Mouse (Mus musculus) forebrain, postnatal 0 days (tissue): ENCODE results near the gene Ndufaf5. TPM values are rescaled to one million over a fixed set of nuclear protein-coding genes. Genes with fewer than 3 reads are reported as not detected.
"Not testable (repeated sequence)": the region's sequence is repeated elsewhere in the genome, so short reads cannot be mapped to it uniquely, and the experiment has no call there.

Source experiments
- ATAC-seq: fragments of 200-750 bp; cut with Nextera tagmentation; 2 replicates; pipeline ENCODE4 v1.8.0; 2017; ENCODE audit warnings: mild to moderate bottlenecking, moderate library complexity
- DNase-seq: peaks from one replicate; pipeline ENCODE4 v3.0.0-alpha.2; 2015
- H3K27ac ChIP-seq: fragments of 300-500 bp; sonication (generic); 2 replicates; pipeline ENCODE4 v1.5.1; 2014; ENCODE audit warnings: low read depth, mild to moderate bottlenecking, antibody characterized with exemption, low read length, moderate library complexity, mixed read lengths
- H3K27me3 ChIP-seq: fragments of 300-500 bp; sonication (generic); 2 replicates; pipeline ENCODE4 v1.6.1; 2014; ENCODE audit warnings: mild to moderate bottlenecking, low read length, mixed read lengths; ENCODE audit not compliant: insufficient read depth
- H3K36me3 ChIP-seq: fragments of 300-500 bp; sonication (generic); 2 replicates; pipeline ENCODE4 v1.6.1; 2014; ENCODE audit warnings: mild to moderate bottlenecking, moderate library complexity; ENCODE audit not compliant: insufficient read depth
- H3K4me1 ChIP-seq: fragments of 300-500 bp; sonication (generic); 2 replicates; pipeline ENCODE4 v1.6.1; 2014; ENCODE audit warnings: antibody characterized with exemption; ENCODE audit not compliant: insufficient read depth
- H3K4me2 ChIP-seq: fragments of 300-500 bp; sonication (generic); 2 replicates; pipeline ENCODE4 v1.6.1; 2014; ENCODE audit warnings: low read depth, mild to moderate bottlenecking, moderate library complexity
- H3K4me3 ChIP-seq: fragments of 300-500 bp; sonication (generic); 2 replicates; pipeline ENCODE4 v1.5.1; 2014; ENCODE audit warnings: low read depth, low read length, mixed read lengths
- H3K9ac ChIP-seq: fragments of 300-500 bp; sonication (generic); 2 replicates; pipeline ENCODE4 v1.6.1; 2014; ENCODE audit warnings: mild to moderate bottlenecking
- H3K9me3 ChIP-seq: fragments of 300-500 bp; sonication (generic); 2 replicates; pipeline ENCODE4 v1.6.1; 2016; ENCODE audit warnings: low read length
- CTCF ChIP-seq: sonication (generic); IDR thresholded peaks from 2 replicates; pipeline ENCODE4 v1.5.1; 2016; ENCODE audit warnings: antibody characterized with exemption, control low read depth, low read depth
- WGBS: fragments of 180-500 bp; shearing (Covaris S2); extraction: QIAGEN DNeasy Blood & Tissue Kit; methylation state at CpG from one replicate; pipeline ENCODE4 v1.1.7; 2014; 5-methylcytosine and 5-hydroxymethylcytosine counted together
- polyA plus RNA-seq: library from polyadenylated mRNA; unstranded; fragments of >200 nt; fragmentation: Nextera tagmentation; extraction: Ambion mirVana; gene quantifications from 2 replicates; pipeline ENCODE4 v1.2.1, GENCODE M21; 2015
- total RNA-seq: library from RNA; depleted of rRNA; stranded (reverse); fragments of >200 nt; gene quantifications from 2 replicates; pipeline ENCODE4 v1.2.3, GENCODE M21; 2014; rRNA removed

Gene Ndufaf5
- total RNA-seq: 53.6 and 63.1 TPM in 2 replicates
- 54.6 and 65.3 TPM in 2 replicates for polyA plus RNA-seq

DNA sequence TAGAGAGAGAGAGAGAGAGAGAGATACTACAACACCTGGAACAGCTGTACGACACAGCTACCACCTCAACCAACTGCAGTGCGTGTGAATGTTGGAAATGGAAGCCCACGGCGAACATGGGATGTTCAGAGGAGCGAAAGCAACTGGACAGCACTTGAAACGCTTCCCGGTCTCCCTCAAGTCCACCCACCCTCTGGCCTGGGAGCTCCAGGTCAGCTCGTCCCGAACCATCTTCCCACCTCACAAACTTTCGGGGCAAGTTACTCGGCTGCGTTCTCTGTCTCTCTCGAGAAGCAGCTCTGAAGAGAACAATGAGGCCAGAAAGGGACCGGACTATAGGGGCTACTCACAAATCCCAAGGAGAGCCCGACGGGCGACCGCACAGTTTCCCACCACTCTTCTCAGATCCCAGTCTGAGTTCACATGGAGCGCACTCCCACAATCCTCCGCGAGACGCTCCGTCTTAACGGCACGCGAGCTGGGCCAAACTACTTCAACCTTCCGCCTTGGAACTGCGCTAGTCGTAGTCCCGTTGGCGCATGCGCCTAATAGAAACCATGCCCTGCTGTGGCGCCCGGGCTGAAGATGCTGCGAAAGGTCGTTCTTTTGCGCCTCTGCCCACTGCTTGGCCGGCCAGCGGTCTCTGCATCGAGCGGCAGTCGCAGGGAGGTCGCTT, at the start of gene Ndufaf5, which contains the start of gene Esf1:
TSS of gene Ndufaf5 (plus strand) at position 523 of the 676 bp plus-strand sequence.
TSS of gene Esf1 (minus strand) at position 438 of the 676 bp plus-strand sequence.
- H3K9me3 ChIP-seq: no peaks in the 10 kb centered on the region
- WGBS: under 1% methylated on average over 43 of the region's 43 CpGs
- TF ChIP-seq CTCF: no peak

DNA sequence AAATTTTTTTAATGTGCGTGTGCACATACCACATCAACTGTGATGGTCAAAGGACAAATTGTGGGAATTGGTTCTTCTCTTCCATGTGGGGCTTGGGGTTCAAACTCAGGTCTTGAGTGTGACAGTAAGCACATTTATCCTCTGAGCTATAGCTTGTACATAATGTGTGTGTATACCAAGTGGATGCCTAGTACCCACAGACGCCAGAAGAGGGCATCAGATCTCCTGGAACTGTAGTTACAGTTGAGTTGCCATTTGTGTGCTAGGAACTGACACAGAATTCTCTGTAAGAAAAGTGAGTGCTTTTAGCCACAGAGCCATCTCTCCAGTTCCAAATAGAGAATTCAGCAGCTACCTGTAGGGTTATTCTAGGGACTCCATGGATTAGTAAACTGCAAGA, 44.9 kb upstream of the Ndufaf5 start:
- H3K36me3 ChIP-seq: peaks cover 38% of the 10 kb centered on the region
- no peaks in the 10 kb centered on the region for H3K9me3 ChIP-seq
- no peak overlapping the region for H3K4me3 ChIP-seq
- no peak for TF ChIP-seq CTCF
- no peak overlapping the region for H3K9ac ChIP-seq
- H3K4me2 ChIP-seq: no peak overlapping the region
- no peak for ATAC-seq
- H3K27ac ChIP-seq: no peak overlapping the region
- H3K27me3 ChIP-seq: no peaks in the 10 kb centered on the region
- no peak for DNase-seq
- H3K4me1 ChIP-seq: no peaks in the 10 kb centered on the region
- 90% methylated on average over 2 of the region's 2 CpGs for WGBS

More for the DNA sequence above, at the start of gene Ndufaf5, which contains the start of gene Esf1:
- peak; percentile 99 for ATAC-seq
- Histone ChIP-seq H3K4me3 (peak within 1 kb of the TSS; percentile 94), H3K9ac (peak within 1 kb of the TSS; percentile 89), H3K36me3 (peaks cover 10% of the 10 kb centered on the region), H3K27me3 (no peaks in the 10 kb centered on the region), H3K4me2 (peak within 1 kb of the TSS; percentile 87), H3K4me1 (peaks cover 12% of the 10 kb centered on the region; the same call in 1 of the 2 replicates), H3K27ac (peak within 1 kb of the TSS; percentile 67)
- peak; percentile 98 for DNase-seq

DNA sequence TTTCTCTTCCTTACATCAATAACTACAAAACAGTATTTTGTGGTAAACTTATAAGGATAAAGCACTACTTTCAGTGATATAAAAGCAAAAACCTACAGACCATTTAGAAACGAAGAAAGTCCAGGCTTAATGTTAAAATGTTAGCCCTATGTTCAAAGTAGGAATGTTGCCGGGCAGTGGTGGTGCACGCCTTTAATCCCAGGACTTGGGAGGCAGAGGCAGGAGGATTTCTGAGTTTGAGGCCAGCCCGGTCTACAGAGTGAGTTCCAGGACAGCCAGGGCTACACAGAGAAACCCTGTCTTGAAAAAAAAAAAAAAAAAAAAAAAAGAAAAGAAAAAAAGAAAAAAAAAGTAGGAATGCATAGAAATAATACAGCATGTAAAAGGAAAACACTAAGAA, 18.7 kb upstream of the Ndufaf5 start, which contains the start of gene Gm17374:
TSS of gene Gm17374 (plus strand) at position 301 of the 400 bp plus-strand sequence.
- ATAC-seq, H3K9ac ChIP-seq, H3K4me3 ChIP-seq, H3K4me1 ChIP-seq, H3K27me3 ChIP-seq, H3K9me3 ChIP-seq, H3K4me2 ChIP-seq, H3K27ac ChIP-seq, DNase-seq: not testable (repeated sequence)
- WGBS: 91% methylated on average over 4 of the region's 4 CpGs
- H3K36me3 ChIP-seq: peaks cover 21% of the 10 kb centered on the region

DNA sequence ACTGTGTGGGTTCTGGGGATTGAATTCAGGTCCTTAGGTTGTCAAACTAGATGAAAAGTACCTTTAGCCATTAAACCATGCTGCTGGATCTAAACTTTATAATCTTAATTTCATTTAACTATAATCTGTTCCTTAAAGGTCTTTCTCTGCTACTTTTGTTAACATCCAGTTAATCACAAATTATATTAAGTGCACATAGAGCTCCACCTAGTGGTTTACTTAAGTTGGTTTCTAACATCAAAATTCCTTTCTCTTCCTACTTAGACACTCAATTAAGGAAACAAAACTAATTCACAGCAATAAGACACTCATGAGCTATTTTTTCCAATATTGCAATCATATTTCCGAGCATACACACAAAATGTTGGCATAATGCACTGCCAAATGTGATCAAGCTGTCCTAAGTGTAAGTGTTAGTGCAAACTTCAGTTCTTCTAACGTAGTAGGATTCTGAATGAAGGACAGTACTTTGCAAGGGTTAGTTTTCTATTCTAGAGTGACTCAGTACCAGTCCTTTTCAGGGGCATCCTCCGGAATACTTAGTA, 11.2 kb upstream of the Ndufaf5 start:
- Histone ChIP-seq H3K36me3 (peaks cover 33% of the 10 kb centered on the region), H3K9ac (no peak overlapping the region), H3K4me3 (no peak overlapping the region), H3K27me3 (no peaks in the 10 kb centered on the region), H3K4me2 (no peak overlapping the region), H3K27ac (no peak overlapping the region), H3K4me1 (no peaks in the 10 kb centered on the region), H3K9me3 (no peaks in the 10 kb centered on the region)
- WGBS: 83% methylated on average over 3 of the region's 3 CpGs
- peak; percentile 64 for TF ChIP-seq CTCF
- ATAC-seq (no peak; the same call in 1 of the 2 replicates), DNase-seq (peak; percentile 38)

DNA sequence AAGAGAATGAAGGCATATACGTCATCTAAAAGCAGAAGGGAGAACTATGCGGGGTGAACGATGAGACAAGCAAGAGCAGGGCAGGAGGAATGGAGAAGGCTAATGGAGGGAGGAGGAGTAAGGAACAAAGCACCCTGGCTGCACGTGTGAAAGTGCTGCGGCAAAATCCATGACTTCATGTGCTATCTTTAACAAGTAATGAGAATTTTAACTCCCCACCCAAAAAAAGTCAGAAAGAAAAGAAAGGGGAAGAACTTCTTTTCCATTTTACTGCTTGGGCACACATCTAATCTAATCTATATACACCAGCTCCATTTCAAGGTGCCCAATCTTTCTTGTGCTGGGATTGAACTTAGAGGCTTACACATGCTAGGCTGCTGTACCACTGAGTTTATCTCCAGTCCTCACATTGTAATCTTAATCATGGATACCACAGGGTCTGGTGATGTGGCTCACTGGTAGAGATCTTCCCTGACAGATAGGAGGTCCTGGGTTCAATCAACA, 7.0 kb upstream of the Ndufaf5 start:
- TF ChIP-seq CTCF: no peak
- no peak for DNase-seq

DNA sequence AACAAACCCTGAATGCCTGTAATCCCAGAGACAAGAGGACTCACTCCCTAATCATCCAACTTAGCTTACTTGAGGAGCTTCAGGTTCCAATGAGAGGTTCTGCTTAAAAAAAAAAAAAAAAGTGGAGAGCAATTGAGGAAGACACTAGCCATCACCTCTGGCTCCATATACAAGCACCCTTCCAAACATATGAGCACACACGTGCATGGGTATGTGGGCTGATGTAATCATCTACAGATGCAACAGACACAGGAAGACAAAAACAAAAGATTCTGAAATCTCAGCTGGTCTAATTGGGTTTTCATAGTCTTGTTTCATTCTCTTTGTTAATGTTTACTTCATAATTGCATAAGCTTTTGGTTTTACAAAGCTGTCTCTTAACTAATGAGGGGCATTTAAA, 1.4 kb upstream of the Ndufaf5 start:
- Histone ChIP-seq H3K27ac (no peak overlapping the region), H3K9ac (no peak overlapping the region), H3K27me3 (no peaks in the 10 kb centered on the region), H3K4me1 (peaks cover 12% of the 10 kb centered on the region; the same call in 1 of the 2 replicates), H3K36me3 (peaks cover 14% of the 10 kb centered on the region), H3K9me3 (no peaks in the 10 kb centered on the region), H3K4me3 (no peak overlapping the region), H3K4me2 (no peak overlapping the region)
- no peak for TF ChIP-seq CTCF
- DNase-seq (no peak), ATAC-seq (no peak)
- 79% methylated on average over 1 of the region's 1 CpGs for WGBS

More for the DNA sequence above, 7.0 kb upstream of the Ndufaf5 start:
- Histone ChIP-seq H3K27ac (no peak overlapping the region), H3K9ac (no peak overlapping the region), H3K36me3 (peaks cover 25% of the 10 kb centered on the region), H3K27me3 (no peaks in the 10 kb centered on the region), H3K9me3 (no peaks in the 10 kb centered on the region), H3K4me1 (no peaks in the 10 kb centered on the region), H3K4me2 (no peak overlapping the region), H3K4me3 (no peak overlapping the region)
- 93% methylated on average over 5 of the region's 5 CpGs for WGBS
- no peak for ATAC-seq
